Mouse (Mus musculus) E14TG2a.4 (cell line): ENCODE results near the gene Ybx2.

Experiments
- H3K27me3 ChIP-seq: 2 replicates; pipeline ENCODE4 v1.6.1; 2014; ENCODE audit warnings: low read length, control low read depth; ENCODE audit not compliant: insufficient read depth
- H3K36me3 ChIP-seq: 2 replicates; pipeline ENCODE4 v1.6.1; 2014; ENCODE audit warnings: low read length, control low read depth; ENCODE audit not compliant: insufficient read depth
- H3K4me1 ChIP-seq: replicated peaks from 2 replicates; pipeline ENCODE4 v1.6.1; 2014; ENCODE audit warnings: low read depth, low read length, control low read depth
- H3K4me3 ChIP-seq: replicated peaks from 2 replicates; pipeline ENCODE4 v1.5.1; 2014; ENCODE audit warnings: mild to moderate bottlenecking, low read length
- H3K9me3 ChIP-seq: 2 replicates; pipeline ENCODE4 v1.6.1; 2014; ENCODE audit warnings: low read length, control low read depth
- CTCF ChIP-seq: conservative IDR thresholded peaks from 2 replicates; pipeline ENCODE4 v1.5.1; 2014; ENCODE audit warnings: low read length
- NANOG ChIP-seq: IDR thresholded peaks from 2 replicates; pipeline ENCODE4 v1.6.1; 2014; ENCODE audit warnings: borderline replicate concordance, low read length, mixed read lengths
- POU5F1 ChIP-seq: IDR thresholded peaks from 2 replicates; pipeline ENCODE4 v1.6.1; 2014; ENCODE audit warnings: low read length, borderline replicate concordance

The Ybx2 gene

GRCm38 (mm10) chr11:69970222-69970621, 34.6 kb downstream of the Ybx2 start:
- TF ChIP-seq POU5F1 (no peak), CTCF (no peak), NANOG (no peak)
- Histone ChIP-seq H3K27me3 (peaks cover 17% of the 10 kb centered on the region), H3K9me3 (no peaks in the 10 kb centered on the region), H3K36me3 (peaks cover 73% of the 10 kb centered on the region), H3K4me1 (peaks cover 23% of the 10 kb centered on the region), H3K4me3 (no peak overlapping the region)

GRCm38 (mm10) chr11:69970775-69971174, 35.2 kb downstream of the Ybx2 start:
- TF ChIP-seq POU5F1 (no peak), NANOG (no peak), CTCF (no peak)
- Histone ChIP-seq H3K4me1 (peaks cover 21% of the 10 kb centered on the region), H3K36me3 (peaks cover 78% of the 10 kb centered on the region), H3K9me3 (no peaks in the 10 kb centered on the region), H3K4me3 (no peak overlapping the region), H3K27me3 (peaks cover 12% of the 10 kb centered on the region)

GRCm38 (mm10) chr11:69974907-69975306, 39.3 kb downstream of the Ybx2 start:
- Histone ChIP-seq H3K36me3 (peaks cover 85% of the 10 kb centered on the region), H3K4me3 (no peak overlapping the region), H3K4me1 (peaks cover 13% of the 10 kb centered on the region), H3K27me3 (no peaks in the 10 kb centered on the region), H3K9me3 (no peaks in the 10 kb centered on the region)
- TF ChIP-seq POU5F1, result no peak
- no peak for TF ChIP-seq NANOG
- TF ChIP-seq CTCF, result no peak

GRCm38 (mm10) chr11:69976271-69976670, 40.7 kb downstream of the Ybx2 start:
- TF ChIP-seq NANOG (no peak), CTCF (no peak), POU5F1 (no peak)
- H3K4me3 ChIP-seq, result no peak overlapping the region
- no peaks in the 10 kb centered on the region for H3K27me3 ChIP-seq
- H3K36me3 ChIP-seq, result peaks cover 76% of the 10 kb centered on the region
- H3K9me3 ChIP-seq, result no peaks in the 10 kb centered on the region
- H3K4me1 ChIP-seq, result peaks cover 11% of the 10 kb centered on the region

- Histone ChIP-seq H3K27me3 (no peaks in the 10 kb centered on the region), H3K4me3 (peak overlapping the region; percentile 98), H3K36me3 (peaks cover 60% of the 10 kb centered on the region), H3K4me1 (peaks cover 31% of the 10 kb centered on the region), H3K9me3 (no peaks in the 10 kb centered on the region)
- TF ChIP-seq POU5F1, result no peak
- TF ChIP-seq CTCF, result no peak
- TF ChIP-seq NANOG, result no peak
These were observed 44.2 kb downstream of the Ybx2 start for GRCm38 (mm10) chr11:69979827-69980195.

- Histone ChIP-seq H3K9me3 (no peaks in the 10 kb centered on the region), H3K27me3 (no peaks in the 10 kb centered on the region), H3K4me1 (peaks cover 31% of the 10 kb centered on the region), H3K4me3 (peak overlapping the region; percentile 98), H3K36me3 (peaks cover 60% of the 10 kb centered on the region)
- TF ChIP-seq CTCF, result no peak
- 0 out of 2 replicates have a peak, but pooled peaks have one; percentile 3 for TF ChIP-seq NANOG
- TF ChIP-seq POU5F1, result no peak
These were observed 44.9 kb downstream of the Ybx2 start for GRCm38 (mm10) chr11:69980196-69981140.

- TF ChIP-seq CTCF (no peak), POU5F1 (no peak), NANOG (no peak)
- Histone ChIP-seq H3K4me1 (peaks cover 31% of the 10 kb centered on the region), H3K36me3 (peaks cover 59% of the 10 kb centered on the region), H3K4me3 (peak within 1 kb of the TSS; percentile 98), H3K9me3 (no peaks in the 10 kb centered on the region), H3K27me3 (no peaks in the 10 kb centered on the region)
These were observed 45.7 kb downstream of the Ybx2 start, which contains the start of gene Ctdnep1 for GRCm38 (mm10) chr11:69981141-69981762. Ctdnep1 (plus strand) TSS chr11:69981156.

- H3K9me3 ChIP-seq, result no peaks in the 10 kb centered on the region
- H3K36me3 ChIP-seq, result peaks cover 59% of the 10 kb centered on the region
- H3K4me3 ChIP-seq, result peak within 1 kb of the TSS; percentile 98
- TF ChIP-seq POU5F1, result no peak
- no peak for TF ChIP-seq CTCF
- no peak for TF ChIP-seq NANOG
- peaks cover 31% of the 10 kb centered on the region for H3K4me1 ChIP-seq
- H3K27me3 ChIP-seq, result no peaks in the 10 kb centered on the region
These were observed 46.6 kb downstream of the Ybx2 start, which contains the start of gene Elp5 for GRCm38 (mm10) chr11:69982225-69982624. Elp5 (minus strand) TSS chr11:69982517.
